Mouse (Mus musculus) liver, postnatal 0 days (tissue): ENCODE results near the gene Pcsk5.

Experiments used
- CTCF ChIP-seq: sonication (generic); IDR thresholded peaks from 2 replicates; pipeline ENCODE4 v1.5.1; 2016; ENCODE audit warnings: antibody characterized with exemption, low read depth
- EP300 ChIP-seq: IDR thresholded peaks from 2 replicates; pipeline ENCODE4 v1.6.1; 2016; ENCODE audit warnings: antibody characterized with exemption, low read depth, mild to moderate bottlenecking

DNA sequence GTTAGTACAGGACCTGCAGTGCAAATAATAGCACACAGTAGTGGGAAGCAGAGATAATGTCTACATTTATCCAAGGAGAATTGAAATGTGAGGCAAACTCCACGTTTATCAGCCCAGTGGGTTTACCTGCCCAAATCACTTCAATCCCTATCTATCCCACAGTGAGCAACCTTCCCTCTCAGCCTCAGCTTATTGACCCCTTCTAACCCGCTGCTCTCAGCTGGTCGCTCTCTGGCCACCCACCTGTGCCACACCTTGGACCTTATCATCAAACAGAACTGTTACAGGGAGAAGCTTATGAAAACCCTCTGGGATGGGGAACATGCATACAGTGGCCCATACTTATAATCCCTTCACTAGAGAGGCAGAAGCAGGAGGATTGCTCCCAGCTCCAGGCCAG is 10.7 kb downstream of the Pcsk5 start:
- no peak for TF ChIP-seq CTCF
- TF ChIP-seq EP300, result no peak
